Mouse (Mus musculus): ENCODE measurements around the gene Fstl5. TPM values are rescaled to one million over a fixed set of nuclear protein-coding genes. Genes with fewer than 3 reads are reported as not detected.

The Fstl5 gene
- polyA plus RNA-seq, 1 experiment = not detected

DNA sequence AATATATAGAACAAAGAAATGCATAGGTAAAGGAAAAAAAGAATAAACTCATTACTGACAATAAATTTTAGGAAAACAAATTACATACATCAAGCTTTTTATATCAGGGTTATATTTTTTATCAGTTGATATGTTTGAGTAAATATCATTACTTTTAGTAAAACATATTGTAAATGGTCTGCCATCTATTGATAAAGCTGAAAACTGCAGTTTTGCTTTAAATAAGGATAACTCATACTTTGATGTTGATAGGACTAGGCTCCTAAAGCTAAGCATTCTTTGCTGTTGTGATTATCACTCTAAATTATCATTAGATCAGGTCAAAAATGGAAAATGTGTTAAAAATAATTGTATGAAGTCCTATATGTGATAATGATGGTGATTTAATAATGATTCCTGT, 493.3 kb downstream of the Fstl5 start:
- Histone ChIP-seq H3K36me3 (ENCODE audit: control insufficient read depth, insufficient read depth, low read length, poor library complexity, severe bottlenecking) (no peaks in the 10 kb centered on the region), H3K9ac (ENCODE audit: low read depth, poor library complexity, severe bottlenecking) (no peak overlapping the region), H3K4me3 (ENCODE audit: low read depth, low read length) (no peak overlapping the region), H3K27ac (ENCODE audit: insufficient read depth, low read length) (no peak overlapping the region), H3K9me3 (replicated peaks; ENCODE audit: control insufficient read depth, insufficient read depth, low read length, poor library complexity, severe bottlenecking) (no peaks in the 10 kb centered on the region), H3K27me3 (ENCODE audit: control insufficient read depth, insufficient read depth, low read length, poor library complexity, severe bottlenecking) (no peaks in the 10 kb centered on the region), H3K4me1 (ENCODE audit: control insufficient read depth, insufficient read depth, low read length) (no peaks in the 10 kb centered on the region)
- TF ChIP-seq CTCF (IDR thresholded peaks at IDR 0.05; ENCODE audit: low read depth, low read length) = no peak
- no peak for TF ChIP-seq EP300 (IDR thresholded peaks at IDR 0.05; ENCODE audit: insufficient read depth, low read depth, low read length)
- no peak for TF ChIP-seq POLR2A (IDR thresholded peaks at IDR 0.05; ENCODE audit: insufficient read depth, low read length)

DNA sequence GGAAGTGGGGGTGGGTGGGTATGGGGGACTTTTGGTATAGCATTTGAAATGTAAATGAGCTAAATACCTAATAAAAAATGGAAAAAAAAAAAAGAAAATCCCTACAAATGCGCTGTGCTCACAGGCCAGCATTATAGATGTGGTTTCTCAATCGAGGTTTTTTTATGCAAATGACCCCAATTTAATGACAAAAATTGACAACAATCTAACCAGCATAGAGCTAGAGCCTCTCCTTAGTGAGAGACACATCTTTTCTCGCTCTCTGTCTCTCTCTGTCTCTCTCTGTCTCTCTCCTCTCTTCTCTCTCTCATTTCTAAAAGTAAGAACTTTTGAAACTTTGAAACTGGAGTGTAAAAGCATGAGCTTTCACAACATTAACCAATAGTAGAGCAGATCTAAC, 498.4 kb downstream of the Fstl5 start:
- Histone ChIP-seq H3K27me3 (ENCODE audit: control insufficient read depth, insufficient read depth, low read length, poor library complexity, severe bottlenecking) (no peaks in the 10 kb centered on the region), H3K4me3 (ENCODE audit: low read depth, low read length) (no peak overlapping the region), H3K27ac (ENCODE audit: insufficient read depth, low read length) (no peak overlapping the region), H3K9ac (ENCODE audit: low read depth, poor library complexity, severe bottlenecking) (no peak overlapping the region), H3K36me3 (ENCODE audit: control insufficient read depth, insufficient read depth, low read length, poor library complexity, severe bottlenecking) (no peaks in the 10 kb centered on the region), H3K9me3 (replicated peaks; ENCODE audit: control insufficient read depth, insufficient read depth, low read length, poor library complexity, severe bottlenecking) (no peaks in the 10 kb centered on the region), H3K4me1 (ENCODE audit: control insufficient read depth, insufficient read depth, low read length) (no peaks in the 10 kb centered on the region)
- no peak for TF ChIP-seq POLR2A (IDR thresholded peaks at IDR 0.05; ENCODE audit: insufficient read depth, low read length)
- no peak for TF ChIP-seq CTCF (IDR thresholded peaks at IDR 0.05; ENCODE audit: low read depth, low read length)
- no peak for TF ChIP-seq EP300 (IDR thresholded peaks at IDR 0.05; ENCODE audit: insufficient read depth, low read depth, low read length)

DNA sequence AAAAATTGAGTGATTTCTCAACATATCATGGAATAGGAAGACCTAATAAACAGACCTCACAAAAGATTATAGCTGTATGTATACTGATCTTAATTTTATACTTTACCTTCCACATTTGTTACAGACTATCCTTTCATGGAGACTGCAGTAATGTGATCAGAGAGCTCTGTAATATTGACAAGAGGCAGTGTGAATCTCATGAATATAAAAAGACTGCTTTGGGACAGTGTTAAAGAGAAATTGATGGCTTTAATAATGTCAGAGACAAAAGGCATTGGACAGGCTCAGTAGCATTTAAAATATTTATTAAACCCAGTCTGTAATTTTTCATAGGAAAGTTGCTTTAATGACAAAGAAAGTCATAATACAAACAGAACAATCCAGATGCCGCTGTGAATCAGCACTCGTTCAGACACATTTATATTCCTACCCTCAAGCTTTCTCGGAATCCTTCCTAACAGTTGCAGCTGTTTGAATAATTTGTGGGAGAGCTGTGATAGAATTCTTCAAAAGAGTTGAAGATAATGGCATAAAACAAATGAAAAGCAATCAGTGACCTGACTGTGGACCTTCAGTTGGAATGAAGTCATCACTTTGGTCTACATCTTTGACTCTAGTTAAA, 499.0 kb downstream of the Fstl5 start:
- no peaks in the 10 kb centered on the region for H3K4me1 ChIP-seq (ENCODE audit: control insufficient read depth, insufficient read depth, low read length)
- no peaks in the 10 kb centered on the region for H3K9me3 ChIP-seq (replicated peaks; ENCODE audit: control insufficient read depth, insufficient read depth, low read length, poor library complexity, severe bottlenecking)
- no peak for TF ChIP-seq POLR2A (IDR thresholded peaks at IDR 0.05; ENCODE audit: insufficient read depth, low read length)
- TF ChIP-seq CTCF (IDR thresholded peaks at IDR 0.05; ENCODE audit: low read depth, low read length) = no peak
- no peak for TF ChIP-seq EP300 (IDR thresholded peaks at IDR 0.05; ENCODE audit: insufficient read depth, low read depth, low read length)
- H3K27me3 ChIP-seq (ENCODE audit: control insufficient read depth, insufficient read depth, low read length, poor library complexity, severe bottlenecking) = no peaks in the 10 kb centered on the region
- H3K36me3 ChIP-seq (ENCODE audit: control insufficient read depth, insufficient read depth, low read length, poor library complexity, severe bottlenecking) = no peaks in the 10 kb centered on the region
- no peak overlapping the region for H3K9ac ChIP-seq (ENCODE audit: low read depth, poor library complexity, severe bottlenecking)
- H3K4me3 ChIP-seq (ENCODE audit: low read depth, low read length) = no peak overlapping the region
- no peak overlapping the region for H3K27ac ChIP-seq (ENCODE audit: insufficient read depth, low read length)

DNA sequence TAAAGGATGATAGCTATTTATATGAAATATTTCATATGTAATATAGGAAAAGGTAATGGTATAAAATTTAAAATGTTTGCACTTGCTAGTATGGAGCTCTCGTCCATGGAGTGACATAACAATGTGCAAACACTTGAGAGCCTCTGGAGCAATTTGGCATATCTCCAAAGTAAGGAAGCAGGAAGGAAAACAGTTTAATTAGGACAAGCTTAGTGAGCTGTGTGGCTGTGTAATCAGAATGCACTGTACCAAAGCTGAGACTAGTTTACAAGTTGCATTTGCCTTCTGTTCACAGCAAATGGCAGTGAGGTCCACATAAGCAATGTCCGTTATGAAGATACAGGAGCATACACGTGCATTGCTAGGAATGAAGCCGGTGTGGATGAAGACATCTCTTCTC, 519.1 kb downstream of the Fstl5 start:
- H3K9ac ChIP-seq (ENCODE audit: low read depth, poor library complexity, severe bottlenecking) = no peak overlapping the region
- no peaks in the 10 kb centered on the region for H3K27me3 ChIP-seq (ENCODE audit: control insufficient read depth, insufficient read depth, low read length, poor library complexity, severe bottlenecking)
- H3K4me1 ChIP-seq (ENCODE audit: control insufficient read depth, insufficient read depth, low read length) = no peaks in the 10 kb centered on the region
- H3K9me3 ChIP-seq (replicated peaks; ENCODE audit: control insufficient read depth, insufficient read depth, low read length, poor library complexity, severe bottlenecking) = no peaks in the 10 kb centered on the region
- no peak overlapping the region for H3K27ac ChIP-seq (ENCODE audit: insufficient read depth, low read length)
- H3K4me3 ChIP-seq (ENCODE audit: low read depth, low read length) = no peak overlapping the region
- H3K36me3 ChIP-seq (ENCODE audit: control insufficient read depth, insufficient read depth, low read length, poor library complexity, severe bottlenecking) = no peaks in the 10 kb centered on the region
- TF ChIP-seq POLR2A (IDR thresholded peaks at IDR 0.05; ENCODE audit: insufficient read depth, low read length) (no peak), EP300 (IDR thresholded peaks at IDR 0.05; ENCODE audit: insufficient read depth, low read depth, low read length) (no peak), CTCF (IDR thresholded peaks at IDR 0.05; ENCODE audit: low read depth, low read length) (no peak)

- H3K4me3 ChIP-seq (ENCODE audit: low read depth, low read length) = no peak overlapping the region
- no peaks in the 10 kb centered on the region for H3K4me1 ChIP-seq (ENCODE audit: control insufficient read depth, insufficient read depth, low read length)
- no peaks in the 10 kb centered on the region for H3K9me3 ChIP-seq (replicated peaks; ENCODE audit: control insufficient read depth, insufficient read depth, low read length, poor library complexity, severe bottlenecking)
- H3K27me3 ChIP-seq (ENCODE audit: control insufficient read depth, insufficient read depth, low read length, poor library complexity, severe bottlenecking) = no peaks in the 10 kb centered on the region
- H3K27ac ChIP-seq (ENCODE audit: insufficient read depth, low read length) = no peak overlapping the region
- no peak overlapping the region for H3K9ac ChIP-seq (ENCODE audit: low read depth, poor library complexity, severe bottlenecking)
- TF ChIP-seq CTCF (IDR thresholded peaks at IDR 0.05; ENCODE audit: low read depth, low read length) (no peak), EP300 (IDR thresholded peaks at IDR 0.05; ENCODE audit: insufficient read depth, low read depth, low read length) (no peak), POLR2A (IDR thresholded peaks at IDR 0.05; ENCODE audit: insufficient read depth, low read length) (no peak)
- no peaks in the 10 kb centered on the region for H3K36me3 ChIP-seq (ENCODE audit: control insufficient read depth, insufficient read depth, low read length, poor library complexity, severe bottlenecking)
Measured at GRCm38 (mm10) chr3:76620044-76620443, 546.0 kb downstream of the Fstl5 start.

DNA sequence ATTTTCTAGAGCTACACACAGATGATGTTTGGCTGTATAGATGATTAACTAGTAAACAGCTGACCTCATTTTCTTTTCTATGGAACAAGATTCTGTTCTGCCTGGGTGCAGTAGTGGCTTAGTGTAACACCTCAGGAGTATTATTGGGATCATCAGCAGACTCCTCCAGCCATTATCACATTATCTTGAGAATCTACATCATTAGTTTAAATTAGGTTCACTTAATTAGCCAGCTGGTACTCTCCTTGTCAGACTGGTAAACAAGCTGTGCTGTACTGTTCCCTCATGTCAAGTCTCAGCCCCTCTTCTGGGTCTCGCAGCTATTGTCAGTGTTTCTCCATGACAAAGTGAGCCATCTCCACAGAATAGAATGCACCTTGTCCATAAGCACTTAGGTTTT, 580.2 kb downstream of the Fstl5 start:
- Histone ChIP-seq H3K9me3 (replicated peaks; ENCODE audit: control insufficient read depth, insufficient read depth, low read length, poor library complexity, severe bottlenecking) (no peaks in the 10 kb centered on the region), H3K4me3 (ENCODE audit: low read depth, low read length) (no peak overlapping the region), H3K27me3 (ENCODE audit: control insufficient read depth, insufficient read depth, low read length, poor library complexity, severe bottlenecking) (no peaks in the 10 kb centered on the region), H3K36me3 (ENCODE audit: control insufficient read depth, insufficient read depth, low read length, poor library complexity, severe bottlenecking) (no peaks in the 10 kb centered on the region), H3K4me1 (ENCODE audit: control insufficient read depth, insufficient read depth, low read length) (no peaks in the 10 kb centered on the region), H3K9ac (ENCODE audit: low read depth, poor library complexity, severe bottlenecking) (no peak overlapping the region), H3K27ac (ENCODE audit: insufficient read depth, low read length) (no peak overlapping the region)
- TF ChIP-seq EP300 (IDR thresholded peaks at IDR 0.05; ENCODE audit: insufficient read depth, low read depth, low read length) (no peak), CTCF (IDR thresholded peaks at IDR 0.05; ENCODE audit: low read depth, low read length) (no peak), POLR2A (IDR thresholded peaks at IDR 0.05; ENCODE audit: insufficient read depth, low read length) (no peak)

All from ES-Bruce4 (cell line).